Mouse (Mus musculus): ENCODE measurements around the gene Nop14. TPM values are rescaled to one million over a fixed set of nuclear protein-coding genes. Genes with fewer than 3 reads are reported as not detected.
"Not testable (repeated sequence)": the region's sequence is repeated elsewhere in the genome, so short reads cannot be mapped to it uniquely, and the experiment has no call there.

Gene Nop14
- total RNA-seq, 2 experiments from 2014 or later: 8.0 to 11.3 TPM

DNA sequence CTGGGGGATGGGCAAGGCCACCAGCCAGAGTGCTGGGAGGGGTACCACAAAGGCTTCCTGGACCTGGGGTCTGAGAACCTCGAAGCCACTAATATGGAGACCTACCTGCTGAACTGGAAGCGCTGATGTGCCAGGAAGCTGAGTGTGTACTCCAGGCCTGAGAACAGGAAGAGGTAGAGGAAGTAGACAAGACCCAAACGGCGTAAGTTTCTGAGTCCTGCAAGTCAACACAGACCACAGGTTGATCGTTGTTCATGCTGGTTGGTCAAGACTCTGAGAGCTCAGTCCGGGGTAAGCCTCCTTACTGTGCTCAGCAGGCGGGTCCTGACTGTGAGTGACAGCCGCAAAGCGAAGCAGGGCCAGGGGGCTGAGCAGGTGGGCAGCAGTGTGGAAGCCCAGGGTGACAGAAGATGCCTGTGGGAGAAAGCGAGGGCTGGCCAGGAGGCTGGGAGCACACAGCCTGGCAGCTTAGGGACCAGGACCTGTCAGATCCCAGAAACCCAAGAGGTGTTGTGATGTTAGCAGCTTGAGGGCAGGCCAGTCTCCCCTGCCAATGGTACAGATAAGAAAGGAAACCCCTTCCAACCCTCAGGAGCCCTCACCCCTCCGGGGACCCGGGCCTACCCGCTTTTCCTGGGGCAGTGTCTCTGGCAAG, 25.1 kb downstream of the Nop14 start:
- DNase-seq: no peak
- intact Hi-C loops (cut with DNase I; ENCODE audit: low total_unique reads): no loop called here

DNA sequence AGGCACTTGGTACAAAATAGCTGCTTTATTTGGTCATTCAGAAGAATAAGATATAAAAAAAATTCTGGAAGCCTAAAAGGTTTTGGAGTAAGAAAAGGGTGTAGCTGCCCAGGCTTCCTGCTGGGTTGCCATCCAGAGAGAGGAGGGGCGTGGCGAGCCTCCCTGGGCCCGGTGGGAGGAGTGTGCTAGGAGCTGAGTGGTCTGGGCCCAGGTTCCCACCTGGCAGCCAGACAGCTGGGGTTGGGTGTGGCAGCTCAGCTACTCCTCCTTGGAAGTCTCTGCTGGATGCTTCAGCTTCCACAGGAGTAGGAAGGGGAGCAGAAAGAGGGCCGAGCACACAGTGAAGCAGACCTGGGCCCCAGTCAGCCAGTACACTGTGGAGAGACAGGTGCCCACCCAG, 26.3 kb downstream of the Nop14 start:
- peak; percentile 60 for DNase-seq
- intact Hi-C loops (cut with DNase I; ENCODE audit: low total_unique reads): no loop called here

DNA sequence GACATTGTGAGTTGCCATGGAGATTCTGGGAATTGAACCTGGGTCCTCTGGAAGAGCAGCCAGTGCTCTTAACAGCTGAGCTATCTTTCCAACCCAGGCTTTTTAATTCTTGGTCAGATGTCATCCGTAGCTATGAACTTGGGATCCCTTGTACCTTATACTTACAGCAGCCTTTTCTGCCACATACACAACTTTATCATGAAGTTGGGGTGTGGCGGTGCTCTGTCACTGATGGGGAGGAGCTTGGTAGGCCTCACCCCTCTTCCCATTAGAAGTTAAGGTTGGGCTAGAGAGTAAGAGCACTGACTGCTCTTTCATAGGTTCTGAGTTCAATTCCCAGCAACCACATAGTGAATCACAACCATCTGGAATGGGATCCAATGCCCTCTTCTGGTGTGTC, 27.0 kb downstream of the Nop14 start:
- intact Hi-C loops (cut with DNase I; ENCODE audit: low total_unique reads): no loop called here
- DNase-seq: no peak

DNA sequence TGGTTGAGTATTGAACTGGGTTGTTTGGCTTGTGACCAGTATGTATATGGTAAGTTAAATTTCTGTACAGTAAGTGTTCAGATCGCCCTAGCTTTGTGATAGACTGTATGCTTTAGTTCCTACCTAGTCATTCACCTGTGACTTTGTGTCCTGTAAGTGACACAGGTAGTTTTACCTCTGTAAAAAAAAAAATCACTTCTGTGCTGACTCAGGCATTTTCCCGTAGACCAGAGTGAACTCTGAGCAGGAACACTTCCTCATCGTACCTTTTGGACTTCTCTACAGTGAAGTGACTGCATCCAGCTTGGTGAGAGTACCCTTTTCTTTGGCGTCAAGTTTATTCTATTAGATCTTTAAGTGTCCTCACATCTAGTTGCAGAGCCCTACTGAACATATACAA, 50.0 kb downstream of the Nop14 start:
- intact Hi-C loops (cut with DNase I; ENCODE audit: low total_unique reads): no loop called here
- no peak for DNase-seq

DNA sequence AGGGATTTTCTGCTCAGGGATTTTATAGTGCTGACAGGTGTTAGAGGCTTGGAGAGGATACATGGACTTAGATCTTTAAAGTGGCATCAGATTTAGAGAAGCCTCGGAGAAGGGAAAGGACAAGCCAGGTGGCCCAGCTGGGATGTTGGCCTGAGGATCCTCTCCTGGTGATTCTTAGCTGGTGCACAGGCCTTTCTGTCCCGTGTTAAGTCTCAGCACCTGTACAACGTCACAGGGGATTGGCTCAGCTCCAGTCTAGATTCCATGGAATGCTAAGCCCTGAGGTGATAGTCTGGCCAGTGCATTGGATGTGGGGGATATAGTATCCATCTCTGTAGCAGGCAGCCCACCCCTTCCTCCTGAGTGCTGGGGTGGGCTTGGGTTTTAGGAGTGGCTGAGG, 51.7 kb downstream of the Nop14 start:
- DNase-seq: no peak
- intact Hi-C loops (cut with DNase I; ENCODE audit: low total_unique reads): no loop called here

DNA sequence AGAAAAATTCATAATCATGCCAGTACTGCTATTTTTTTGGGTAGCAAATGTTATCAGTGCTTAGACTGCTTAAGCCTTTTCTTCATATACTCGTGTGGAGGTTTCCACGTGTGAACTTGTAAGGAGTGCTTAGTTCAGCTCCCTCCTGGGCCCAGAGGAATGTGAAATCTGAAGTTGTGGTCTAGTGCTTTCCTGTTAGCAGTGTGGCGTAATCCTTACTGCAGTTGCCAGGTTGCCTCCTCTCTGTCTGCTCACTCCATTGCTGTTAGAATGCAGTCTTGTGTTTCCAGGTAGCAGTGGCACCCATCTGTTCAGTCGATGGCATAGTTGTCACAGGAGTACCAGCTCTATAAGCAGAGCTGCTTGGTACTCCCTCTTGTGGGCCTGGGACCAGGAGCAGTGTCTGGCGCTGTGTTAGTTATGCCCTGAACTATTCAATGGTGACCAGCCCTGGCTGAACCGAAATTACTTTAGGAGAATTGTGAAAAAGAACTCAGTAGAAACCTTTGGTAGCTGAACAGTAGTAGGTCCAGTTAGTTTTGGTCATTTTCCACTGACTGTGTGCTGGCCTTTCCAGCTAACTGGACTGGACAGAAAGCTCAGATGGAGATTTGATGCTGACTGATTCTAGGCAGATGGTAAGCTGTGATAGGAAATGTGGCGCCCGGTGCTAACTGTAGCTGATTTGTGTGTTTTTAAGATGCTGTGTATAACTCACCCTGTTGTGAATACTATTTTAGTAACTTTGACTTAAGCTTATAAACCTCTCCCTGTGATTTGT, 52.7 kb downstream of the Nop14 start:
- DNase-seq: no peak
- intact Hi-C loops (cut with DNase I; ENCODE audit: low total_unique reads): no loop called here

DNA sequence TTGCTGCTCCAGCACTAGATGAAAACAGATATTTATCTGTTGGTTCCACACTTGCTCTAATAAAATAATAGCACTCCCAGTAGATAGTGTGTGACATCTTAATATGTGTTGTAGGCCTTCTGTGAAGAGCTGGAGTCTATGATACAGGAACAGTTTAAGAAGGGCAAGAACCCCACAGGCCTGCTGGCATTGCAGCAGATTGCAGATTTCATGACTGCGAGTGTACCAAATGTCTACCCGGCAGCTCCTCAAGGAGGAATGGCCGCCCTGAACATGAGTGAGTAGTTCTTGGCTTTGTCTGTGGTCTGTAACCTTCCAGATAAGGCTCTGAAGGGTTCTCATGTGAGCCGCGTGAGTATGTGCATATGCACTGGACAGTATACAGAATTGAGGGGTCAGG, 55.4 kb downstream of the Nop14 start:
- intact Hi-C loops (cut with DNase I; ENCODE audit: low total_unique reads): no loop called here
- no peak for DNase-seq

DNA sequence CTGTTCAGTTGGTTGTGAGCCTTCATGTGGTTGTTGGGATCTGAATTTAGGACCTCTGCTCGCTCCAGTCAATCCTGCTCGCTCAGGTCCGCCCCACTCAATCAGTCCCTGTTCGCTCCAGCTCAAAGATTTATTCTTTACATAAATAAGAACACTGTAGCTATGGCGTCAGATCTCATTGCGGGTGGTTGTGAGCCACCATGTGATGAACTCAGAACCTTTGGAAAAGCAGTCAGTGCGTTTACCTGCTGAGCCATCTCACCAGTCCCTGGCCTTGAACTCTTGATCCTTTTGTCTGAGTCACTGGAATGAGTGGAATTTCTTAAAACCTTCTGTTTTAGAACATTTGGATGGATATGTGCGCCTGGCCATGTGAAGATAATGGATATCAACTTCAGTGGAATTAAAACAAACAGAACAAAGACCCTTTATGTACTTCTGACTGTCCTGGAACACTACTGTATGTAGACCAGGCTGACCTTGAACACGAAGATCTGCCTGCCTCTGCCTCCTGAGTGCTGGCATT, 66.7 kb downstream of the Nop14 start:
- no peak for DNase-seq
- intact Hi-C loops (cut with DNase I; ENCODE audit: low total_unique reads): no loop called here

DNA sequence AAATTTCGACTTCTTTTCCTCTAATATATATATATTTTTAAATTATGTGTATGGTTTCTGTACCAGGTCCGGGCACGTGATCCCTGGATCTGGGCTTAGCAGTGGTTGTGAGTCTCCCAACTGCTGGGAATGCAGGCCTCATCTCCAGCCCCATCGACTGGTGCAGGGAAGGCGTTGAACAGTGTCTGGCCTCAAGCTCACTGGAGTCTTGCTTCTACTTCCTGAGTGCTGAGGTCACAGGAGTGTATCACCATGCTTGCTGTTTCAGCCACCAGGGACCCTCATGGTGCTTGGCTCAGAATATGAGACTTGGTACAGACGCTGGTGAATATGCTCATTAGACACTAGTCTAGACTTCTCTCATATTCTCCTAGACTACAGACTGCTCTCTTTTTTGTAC, 67.3 kb downstream of the Nop14 start:
- intact Hi-C loops (cut with DNase I; ENCODE audit: low total_unique reads): no loop called here
- no peak for DNase-seq

DNA sequence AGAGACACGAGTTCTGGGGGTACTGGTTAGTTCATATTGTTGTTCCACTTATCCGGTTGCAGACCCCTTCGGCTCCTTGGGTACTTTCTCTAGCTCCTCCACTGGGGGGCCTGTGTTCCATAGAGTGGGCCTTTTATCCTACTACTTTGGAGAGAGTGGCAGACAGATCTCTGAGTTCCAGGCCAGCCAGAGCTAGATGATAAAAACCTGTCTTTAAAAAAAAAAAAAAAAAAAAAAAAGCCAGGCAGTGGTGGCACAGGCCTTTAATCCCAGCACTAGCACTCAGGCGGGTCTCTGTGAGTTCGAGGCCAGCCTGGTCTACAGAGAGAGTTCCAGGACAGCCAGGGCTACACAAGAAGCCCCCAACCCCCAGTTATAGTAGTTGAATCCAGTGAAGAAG, 67.7 kb downstream of the Nop14 start:
- intact Hi-C loops (cut with DNase I; ENCODE audit: low total_unique reads): not testable (repeated sequence)

DNA sequence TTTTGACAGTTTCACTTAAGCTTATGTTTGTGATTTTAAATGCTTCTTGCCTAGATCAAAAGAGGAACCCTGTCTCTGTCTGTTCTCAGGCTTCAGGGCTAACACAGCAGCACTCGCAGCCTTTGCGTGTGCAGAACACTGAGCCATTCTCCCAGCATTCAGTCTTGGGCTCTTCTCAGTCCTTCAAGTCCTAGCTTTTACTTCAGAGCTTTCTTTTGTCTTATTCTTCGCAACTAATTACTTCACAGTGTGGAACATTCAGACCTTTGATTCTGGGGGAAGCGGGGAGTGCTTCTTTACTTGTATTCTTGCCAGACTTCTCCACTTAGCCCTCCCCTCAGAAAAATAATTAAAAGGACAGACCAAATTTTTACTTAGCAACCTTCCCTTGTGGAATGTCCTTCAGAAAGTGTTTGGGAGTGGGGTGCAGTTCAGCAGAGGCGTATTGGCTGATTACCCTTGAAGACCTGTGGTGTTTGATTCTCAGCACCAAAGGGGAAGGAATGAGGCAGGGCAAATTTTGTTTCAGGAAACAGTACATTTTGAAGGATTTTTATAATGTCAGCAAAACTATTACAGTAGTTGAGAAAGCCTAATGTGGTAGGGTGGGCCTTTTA, 68.5 kb downstream of the Nop14 start:
- no peak for DNase-seq
- intact Hi-C loops (cut with DNase I; ENCODE audit: low total_unique reads): no loop called here

More for the DNA sequence above, 67.7 kb downstream of the Nop14 start:
- not testable (repeated sequence) for DNase-seq

DNA sequence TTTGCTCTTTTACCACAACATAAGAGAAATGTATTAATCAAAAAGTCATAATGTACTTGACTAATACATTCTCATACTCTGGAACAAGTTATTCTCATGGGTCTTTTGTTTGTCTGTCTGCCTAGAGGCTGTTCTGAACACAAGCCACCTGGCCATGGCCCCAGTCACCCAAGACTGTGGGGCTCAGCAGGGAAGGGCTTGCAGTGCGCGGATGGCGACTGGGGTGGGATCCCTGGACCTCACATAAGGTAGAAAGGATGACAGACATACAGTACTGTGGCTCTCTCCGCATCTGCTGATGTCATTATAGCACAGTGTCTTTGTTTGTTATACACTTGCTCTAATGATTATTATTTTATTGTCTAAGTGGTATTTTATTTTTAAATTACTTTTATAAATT, 69.2 kb downstream of the Nop14 start:
- intact Hi-C loops (cut with DNase I; ENCODE audit: low total_unique reads): no loop called here
- no peak for DNase-seq

DNA sequence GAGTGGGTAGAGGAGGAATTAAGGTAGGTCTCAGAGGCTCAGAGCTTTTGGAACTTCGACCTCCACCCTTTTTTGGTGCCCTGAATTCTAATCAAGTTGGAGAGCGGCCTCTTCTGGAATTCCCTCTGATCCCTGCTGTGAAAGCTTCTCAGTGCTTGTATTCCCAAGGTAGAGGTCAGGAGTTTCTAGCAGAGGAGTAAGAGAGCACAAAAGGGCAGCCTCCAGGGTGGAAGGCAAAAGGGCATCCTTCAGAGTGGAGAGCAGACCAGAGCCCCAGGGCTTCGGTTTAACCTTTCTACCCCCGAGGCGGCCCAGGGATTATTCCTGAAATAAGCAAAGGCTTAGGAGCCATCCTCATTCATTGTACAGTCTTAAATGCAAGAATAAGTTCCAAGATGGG, 69.9 kb downstream of the Nop14 start:
- intact Hi-C loops (cut with DNase I; ENCODE audit: low total_unique reads): no loop called here
- DNase-seq: no peak

Other genes starting within 250 kb of the Nop14 start
- 1 to 10 TPM; 2.4 to 2.7 TPM for gene Tnip2, start 146.2 kb downstream of the Nop14 start, total RNA-seq (2021)
- gene Sh3bp2, start 134.3 kb downstream of the Nop14 start, total RNA-seq (2021): 1 to 10 TPM; 1.6 to 2.0 TPM
- 10 to 100 TPM; 79.1 to 93.4 TPM for gene Add1, start 86.5 kb downstream of the Nop14 start, total RNA-seq (2021)
- gene Mfsd10, start 22.9 kb downstream of the Nop14 start, total RNA-seq (2021): 1 to 10 TPM; 6.9 to 9.2 TPM
- gene Grk4, start 231 bp upstream of the Nop14 start, total RNA-seq (2021): under 1 TPM; 0.64 to 0.96 TPM
- 1 to 10 TPM; 7.1 to 8.1 TPM for gene Htt, start 101.6 kb upstream of the Nop14 start, total RNA-seq (2021)
- gene Msantd1, start 247.9 kb upstream of the Nop14 start, total RNA-seq (2021): under 1 TPM; 0.10 to 0.29 TPM

All from gastrocnemius, postnatal 14 days (tissue).